Mouse (Mus musculus): ENCODE data around the gene Gsto1.

- TF ChIP-seq CTCF (IDR thresholded peaks at IDR 0.05; ENCODE audit: borderline replicate concordance, insufficient read depth, low read length) (no peak), POLR2A (IDR thresholded peaks at IDR 0.05; ENCODE audit: low read depth, low read length) (no peak)
Measured at GRCm38 (mm10) chr19:47902316-47903201, 47.8 kb downstream of the Gsto1 start.
